Mouse (Mus musculus) myocyte (in vitro differentiated cells): Measurements from ENCODE around the gene Slc52a3. TPM values are rescaled to one million over a fixed set of nuclear protein-coding genes. Genes with fewer than 3 reads are reported as not detected.

Experiments
- H3K27me3 ChIP-seq: one replicate; pipeline ENCODE4 v1.6.1; 2011; ENCODE audit not compliant: control insufficient read depth, insufficient read depth, insufficient read length
- H3K36me3 ChIP-seq: one replicate; pipeline ENCODE4 v1.6.1; 2011; ENCODE audit not compliant: control insufficient read depth, insufficient read depth
- H3K4me2 ChIP-seq: one replicate; pipeline ENCODE4 v1.6.1; 2011; ENCODE audit warnings: low read depth, control low read depth
- H3K4me3 ChIP-seq: one replicate; pipeline ENCODE4 v1.5.1; 2011; ENCODE audit warnings: mild to moderate bottlenecking, control low read depth, moderate library complexity
- H3K79me2 ChIP-seq: one replicate; pipeline ENCODE4 v1.6.1; 2011; ENCODE audit not compliant: control insufficient read depth, insufficient read depth
- H3ac ChIP-seq: one replicate; pipeline ENCODE4 v1.6.1; 2011; ENCODE audit not compliant: control insufficient read depth, insufficient read length
- CEBPB ChIP-seq: IDR thresholded peaks from 2 replicates; pipeline ENCODE4 v1.6.1; 2011; ENCODE audit warnings: mild to moderate bottlenecking, moderate library complexity; ENCODE audit not compliant: poor library complexity, insufficient read depth, severe bottlenecking
- E2F4 ChIP-seq: IDR thresholded peaks from one replicate; pipeline ENCODE4 v1.6.1; 2011; ENCODE audit warnings: mild to moderate bottlenecking, control low read depth, moderate library complexity; ENCODE audit not compliant: insufficient read depth
- MAX ChIP-seq: IDR thresholded peaks from one replicate; pipeline ENCODE4 v1.6.1; 2011; ENCODE audit warnings: low read depth, mild to moderate bottlenecking, control low read depth
- MYOD1 ChIP-seq, 3 experiments: IDR thresholded peaks; one replicate each; pipeline ENCODE4 v1.6.1; 2011; ENCODE audit warnings: control low read depth in 2 of 3, low read depth in 2 of 3, mild to moderate bottlenecking in 2 of 3, moderate library complexity in 1 of 3; ENCODE audit not compliant: insufficient read length in 2 of 3, control insufficient read depth in 1 of 3
- MYOG ChIP-seq, 3 experiments: IDR thresholded peaks; one replicate each; pipeline ENCODE4 v1.6.1; 2011; ENCODE audit warnings: control low read depth in 2 of 3, low read depth in 2 of 3, mild to moderate bottlenecking in 2 of 3; ENCODE audit not compliant: insufficient read length in 2 of 3, control insufficient read depth in 1 of 3, insufficient read depth in 1 of 3
- POLR2A ChIP-seq: IDR thresholded peaks from one replicate; pipeline ENCODE4 v1.6.1; 2011; ENCODE audit warnings: low read depth, mild to moderate bottlenecking, control low read depth, moderate library complexity; ENCODE audit not compliant: insufficient read length
- POLR2AphosphoS2 ChIP-seq: IDR thresholded peaks from one replicate; pipeline ENCODE4 v1.6.1; 2011; ENCODE audit warnings: low read depth, control low read depth; ENCODE audit not compliant: insufficient read length
- REST ChIP-seq: IDR thresholded peaks from one replicate; pipeline ENCODE4 v1.6.1; 2011; ENCODE audit warnings: mild to moderate bottlenecking, control low read depth, moderate library complexity; ENCODE audit not compliant: insufficient read depth, insufficient read length
- SRF ChIP-seq: IDR thresholded peaks from one replicate; pipeline ENCODE4 v1.6.1; 2011; ENCODE audit warnings: low read depth; ENCODE audit not compliant: control insufficient read depth, insufficient read length
- TCF12 ChIP-seq: IDR thresholded peaks from one replicate; pipeline ENCODE4 v1.6.1; 2011; ENCODE audit warnings: mild to moderate bottlenecking, control low read depth; ENCODE audit not compliant: poor library complexity, insufficient read depth, severe bottlenecking
- TCF3 ChIP-seq: IDR thresholded peaks from one replicate; pipeline ENCODE4 v1.6.1; 2011; ENCODE audit warnings: low read depth, control low read depth; ENCODE audit not compliant: insufficient read length
- USF1 ChIP-seq: IDR thresholded peaks from one replicate; pipeline ENCODE4 v1.6.1; 2011; ENCODE audit warnings: low read depth, mild to moderate bottlenecking, control low read depth, moderate library complexity
- polyA plus RNA-seq: library from polyadenylated mRNA; unstranded; fragments of >200 nt; fragmentation: generic; extraction: Trizol; gene quantifications from one replicate; pipeline ENCODE4 v1.2.1, GENCODE M21; 2012; ENCODE audit warnings: missing spikeins

Slc52a3 gene
- polyA plus RNA-seq, 1 experiment = 0.02 TPM

DNA sequence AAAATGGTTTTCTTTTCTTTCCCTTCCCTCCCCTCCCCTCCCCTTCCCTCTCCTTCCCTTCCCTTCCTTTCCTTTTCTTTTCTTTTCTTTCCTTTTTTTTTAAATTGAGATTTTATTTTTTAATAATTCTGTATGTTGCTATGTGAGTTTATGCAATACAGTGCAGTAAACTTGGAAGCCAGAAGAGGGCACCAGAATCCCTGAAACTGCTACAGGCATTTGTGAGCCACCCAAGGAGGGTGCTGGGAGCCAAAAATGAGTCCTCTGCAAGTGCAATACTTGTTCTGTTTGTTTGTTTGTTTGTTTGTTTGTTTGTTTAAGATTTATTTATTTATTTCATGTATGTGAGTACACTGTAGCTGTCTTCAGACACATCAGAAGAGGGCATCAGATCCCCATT, 25.7 kb downstream of the Slc52a3 start:
- no peak for TF ChIP-seq MAX
- no peak for TF ChIP-seq POLR2AphosphoS2
- no peak for TF ChIP-seq MYOD1 (IDR thresholded peaks at IDR 0.05; ENCODE audit: control insufficient read depth in 1 of 3, insufficient read length in 2 of 3, low read depth in 2 of 3)
- no peak for TF ChIP-seq USF1
- TF ChIP-seq SRF = no peak
- TF ChIP-seq POLR2A = no peak
- no peak for TF ChIP-seq CEBPB
- TF ChIP-seq MYOG (IDR thresholded peaks at IDR 0.05; ENCODE audit: control insufficient read depth in 1 of 3, insufficient read depth in 1 of 3, insufficient read length in 2 of 3, low read depth in 2 of 3) = no peak
- TF ChIP-seq E2F4 = no peak
- TF ChIP-seq TCF3 = no peak
- TF ChIP-seq REST = no peak
- TF ChIP-seq TCF12 = no peak
- no peaks in the 10 kb centered on the region for H3K36me3 ChIP-seq
- H3ac ChIP-seq = no peak overlapping the region
- H3K27me3 ChIP-seq = peaks cover under 1% of the 10 kb centered on the region
- no peak overlapping the region for H3K4me3 ChIP-seq
- no peaks in the 10 kb centered on the region for H3K79me2 ChIP-seq
- no peak overlapping the region for H3K4me2 ChIP-seq

DNA sequence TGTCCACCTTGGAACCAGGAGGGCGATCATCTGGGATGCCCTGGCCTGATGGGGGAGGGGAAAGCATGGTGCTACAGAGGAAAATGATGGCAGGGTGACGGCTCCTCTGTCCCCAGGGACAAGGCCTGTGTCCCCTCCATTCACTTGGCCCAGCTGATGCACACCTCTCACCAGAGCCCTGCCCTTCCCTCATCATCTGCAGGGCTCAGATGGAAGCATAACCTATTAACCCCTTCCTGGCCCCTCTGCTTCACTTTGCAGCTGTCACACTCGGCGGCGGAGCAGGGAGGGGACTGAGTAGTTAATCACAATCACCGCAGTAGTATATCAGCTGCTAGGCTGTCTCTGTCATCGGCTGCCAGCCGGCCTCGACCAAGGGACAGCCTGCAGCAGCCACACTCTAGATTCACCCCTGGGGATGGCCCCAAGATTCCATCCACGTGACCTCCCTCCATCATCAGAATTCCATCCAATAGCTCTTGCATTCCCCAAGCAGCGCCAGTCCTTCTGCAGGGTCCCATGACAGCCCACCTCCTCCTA, 28.6 kb downstream of the Slc52a3 start:
- TF ChIP-seq MAX (no peak), MYOD1 (IDR thresholded peaks at IDR 0.05; ENCODE audit: control insufficient read depth in 1 of 3, insufficient read length in 2 of 3, low read depth in 2 of 3) (peak in 1 of 3 experiments; percentile 12), REST (no peak), POLR2AphosphoS2 (no peak), TCF3 (no peak), POLR2A (no peak), USF1 (no peak), SRF (no peak)
- H3K36me3 ChIP-seq = no peaks in the 10 kb centered on the region
- H3K27me3 ChIP-seq = peaks cover 3% of the 10 kb centered on the region
- no peak overlapping the region for H3K4me2 ChIP-seq
- H3K79me2 ChIP-seq = no peaks in the 10 kb centered on the region
- no peak overlapping the region for H3K4me3 ChIP-seq
- H3ac ChIP-seq = no peak overlapping the region

DNA sequence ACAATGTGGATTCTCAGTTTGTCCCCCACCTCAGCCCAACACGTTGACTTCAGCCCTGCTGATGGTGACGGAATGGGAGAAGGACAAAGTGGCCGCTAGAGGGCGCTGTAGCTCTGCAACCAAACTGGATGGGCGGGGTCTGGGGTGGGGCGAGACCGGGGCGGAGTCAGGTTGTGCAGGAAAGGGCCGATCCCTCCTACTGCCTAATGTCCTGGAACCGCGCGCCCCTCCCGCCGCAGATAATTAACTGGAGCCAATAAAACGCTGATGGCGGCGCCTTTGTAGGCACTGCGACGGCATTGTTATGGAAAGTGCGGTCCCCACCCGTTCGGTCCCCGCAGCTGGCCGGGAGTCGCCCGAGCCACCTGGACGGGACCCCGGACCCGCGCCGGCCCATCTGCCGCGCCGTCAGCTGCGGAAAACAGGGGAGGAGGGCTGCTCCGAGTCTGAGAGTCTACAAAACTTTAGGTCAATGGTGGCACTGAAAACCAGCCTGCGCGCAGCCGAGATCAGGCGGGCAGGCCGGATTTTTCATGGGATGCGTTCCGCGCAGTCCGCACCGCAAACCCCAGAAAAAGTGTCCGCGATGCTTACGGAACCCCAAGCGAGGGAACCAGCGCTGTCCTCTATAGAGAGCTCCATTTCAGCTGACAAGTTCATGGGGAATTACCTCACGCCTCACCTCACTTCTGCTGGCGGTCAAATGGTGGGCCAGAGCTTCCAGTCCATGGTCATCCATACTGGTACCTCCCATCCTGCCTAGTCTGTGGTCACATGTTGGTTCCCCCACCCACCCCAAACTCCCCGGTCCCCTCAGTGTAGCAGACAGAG, 33.2 kb downstream of the Slc52a3 start:
- Histone ChIP-seq H3K4me2 (peak overlapping the region; percentile 66), H3K4me3 (no peak overlapping the region), H3K79me2 (no peaks in the 10 kb centered on the region), H3K27me3 (peaks cover 3% of the 10 kb centered on the region), H3ac (no peak overlapping the region), H3K36me3 (no peaks in the 10 kb centered on the region)
- no peak for TF ChIP-seq TCF3
- no peak for TF ChIP-seq USF1
- TF ChIP-seq TCF12 = no peak
- TF ChIP-seq REST = no peak
- no peak for TF ChIP-seq MYOG (IDR thresholded peaks at IDR 0.05; ENCODE audit: control insufficient read depth in 1 of 3, insufficient read depth in 1 of 3, insufficient read length in 2 of 3, low read depth in 2 of 3)
- no peak for TF ChIP-seq MAX
- TF ChIP-seq E2F4 = no peak

DNA sequence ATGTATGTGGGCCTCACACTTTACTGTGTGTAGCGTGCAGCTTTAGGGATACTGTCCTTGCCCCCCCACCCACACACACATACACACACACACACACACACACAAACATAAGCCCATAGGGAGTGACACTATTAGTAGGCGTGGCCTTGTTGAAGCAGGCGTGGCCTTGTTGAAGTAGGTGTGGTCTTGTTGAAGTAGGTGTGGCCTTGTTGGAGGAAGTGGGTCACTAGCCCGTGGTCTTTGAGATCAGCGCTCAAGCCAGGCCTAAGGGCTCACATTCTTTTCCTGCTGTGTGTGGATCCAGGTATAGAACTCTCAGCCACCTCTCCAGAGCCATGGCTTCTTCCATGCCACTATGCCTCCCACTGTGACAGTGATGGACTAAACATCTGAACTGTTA, 34.7 kb downstream of the Slc52a3 start:
- Histone ChIP-seq H3K27me3 (peaks cover 3% of the 10 kb centered on the region), H3K4me3 (no peak overlapping the region), H3K4me2 (no peak overlapping the region), H3K36me3 (no peaks in the 10 kb centered on the region), H3K79me2 (no peaks in the 10 kb centered on the region), H3ac (no peak overlapping the region)
- TF ChIP-seq MYOD1 (IDR thresholded peaks at IDR 0.05; ENCODE audit: control insufficient read depth in 1 of 3, insufficient read length in 2 of 3, low read depth in 2 of 3) (no peak), REST (no peak), SRF (no peak), POLR2AphosphoS2 (no peak)

DNA sequence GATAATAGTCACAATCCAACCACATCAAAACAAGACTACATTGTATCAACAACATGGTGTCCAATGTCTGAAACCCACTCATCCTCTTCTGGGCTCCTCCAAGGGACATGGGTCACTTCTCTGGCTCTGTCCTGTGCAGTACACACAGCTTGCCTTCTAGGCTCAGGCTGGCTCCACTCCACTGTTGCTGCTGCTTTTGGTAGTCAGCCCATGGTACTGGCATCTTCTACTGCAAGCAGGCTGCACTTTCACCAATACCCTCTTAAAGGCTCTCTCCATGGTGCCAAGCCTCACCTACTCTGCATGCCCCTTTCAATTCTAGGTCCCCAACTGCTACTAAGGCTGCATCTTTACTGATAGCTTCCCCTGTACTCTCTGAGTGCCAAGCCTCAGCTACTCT, 43.8 kb downstream of the Slc52a3 start:
- no peak overlapping the region for H3ac ChIP-seq
- no peaks in the 10 kb centered on the region for H3K79me2 ChIP-seq

More for the DNA sequence above, 43.8 kb downstream of the Slc52a3 start:
- no peak overlapping the region for H3K4me2 ChIP-seq
- H3K27me3 ChIP-seq = peaks cover 19% of the 10 kb centered on the region
- H3K4me3 ChIP-seq = no peak overlapping the region
- H3K36me3 ChIP-seq = no peaks in the 10 kb centered on the region
- TF ChIP-seq E2F4 (no peak), MYOD1 (IDR thresholded peaks at IDR 0.05; ENCODE audit: control insufficient read depth in 1 of 3, insufficient read length in 2 of 3, low read depth in 2 of 3) (no peak), TCF12 (no peak), SRF (no peak), POLR2A (no peak), POLR2AphosphoS2 (no peak), REST (no peak), MYOG (IDR thresholded peaks at IDR 0.05; ENCODE audit: control insufficient read depth in 1 of 3, insufficient read depth in 1 of 3, insufficient read length in 2 of 3, low read depth in 2 of 3) (no peak), USF1 (no peak), MAX (no peak), CEBPB (no peak), TCF3 (no peak)
